Mouse (Mus musculus) urinary bladder, postnatal 25 days (tissue): ENCODE data around the gene Arhgap23.

Source experiments
- DNase-seq: peaks from one replicate; pipeline ENCODE4 v3.0.0; 2022; ENCODE audit warnings: low spot score

Gene Arhgap23

DNA sequence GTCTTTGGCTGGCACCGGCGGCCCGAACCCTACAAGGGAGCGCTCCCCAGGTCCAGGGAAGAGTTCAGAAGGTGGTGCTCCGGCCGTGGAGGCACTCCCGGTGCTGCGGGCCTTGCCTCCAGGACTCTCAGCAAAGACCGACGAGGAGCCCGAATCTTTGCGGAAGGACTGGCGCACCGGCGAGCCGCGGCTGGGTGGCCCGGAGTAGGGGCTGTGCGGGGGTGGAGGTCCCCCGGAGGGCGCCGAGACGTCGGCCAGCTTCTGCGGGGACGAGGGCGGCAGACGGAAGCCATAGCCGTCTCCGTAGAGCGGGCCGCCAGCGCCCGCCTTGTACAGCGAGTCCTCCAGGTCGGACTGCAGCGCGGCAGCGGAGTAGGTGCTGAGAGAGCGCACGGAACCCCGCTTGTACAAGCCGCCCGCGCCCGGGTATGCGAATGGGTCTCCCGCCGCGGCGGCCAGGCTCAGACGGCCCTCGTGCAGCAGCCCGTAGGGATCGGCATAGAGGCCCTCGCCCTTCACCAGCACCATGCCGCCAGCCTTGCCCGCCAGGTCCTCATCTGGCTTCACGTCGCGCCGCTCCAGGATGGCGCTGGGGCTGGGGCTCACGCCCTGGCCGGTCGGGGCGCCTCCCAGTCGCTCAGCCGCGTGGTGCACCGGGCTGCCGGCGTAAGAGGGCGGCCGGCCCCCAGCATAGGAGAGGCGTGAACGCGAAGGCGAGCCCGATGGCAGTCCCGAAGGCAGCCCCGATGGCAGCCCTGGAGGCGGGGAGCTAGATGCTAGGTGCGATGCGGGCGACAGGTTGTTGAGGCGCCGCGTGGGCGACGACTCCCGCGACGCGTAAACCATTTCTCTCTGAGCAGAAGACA lies 119.3 kb downstream of the Arhgap23 start:
- DNase-seq = no peak

DNA sequence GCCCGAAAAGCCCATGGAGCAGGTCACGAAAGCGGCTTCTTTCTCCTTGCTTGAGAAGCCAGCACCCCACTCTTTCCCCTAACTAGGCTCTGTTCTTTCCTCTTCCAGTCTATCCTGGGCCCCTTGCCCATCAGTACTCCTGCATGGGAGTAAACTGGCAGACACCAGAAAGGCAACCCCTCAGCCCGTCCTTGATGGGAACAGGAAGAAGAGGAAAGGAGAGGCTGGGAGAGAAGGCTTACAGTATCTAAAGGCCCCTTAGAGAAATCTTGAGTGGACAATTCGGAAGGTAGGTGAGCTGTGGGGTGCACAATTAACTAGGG lies 119.9 kb downstream of the Arhgap23 start:
- DNase-seq = no peak

DNA sequence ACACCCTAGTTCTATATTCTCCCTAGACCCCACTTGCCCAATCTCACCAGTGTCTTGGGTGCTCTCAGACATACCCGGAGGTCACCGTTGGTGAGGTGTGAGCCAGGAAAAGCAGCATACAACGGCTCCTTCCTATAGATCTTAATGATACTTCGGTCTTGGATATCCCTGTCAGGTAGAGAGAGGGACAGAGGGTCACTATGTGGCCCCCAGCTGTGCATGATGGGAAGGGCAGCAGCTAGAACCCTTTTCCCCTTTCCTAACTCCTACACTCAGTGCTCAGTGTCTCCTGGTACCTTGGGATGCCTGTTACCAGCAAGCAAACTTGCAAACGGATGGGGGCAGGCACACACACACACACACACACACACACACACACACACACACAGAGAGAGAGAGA lies 120.3 kb downstream of the Arhgap23 start:
- DNase-seq = no peak

DNA sequence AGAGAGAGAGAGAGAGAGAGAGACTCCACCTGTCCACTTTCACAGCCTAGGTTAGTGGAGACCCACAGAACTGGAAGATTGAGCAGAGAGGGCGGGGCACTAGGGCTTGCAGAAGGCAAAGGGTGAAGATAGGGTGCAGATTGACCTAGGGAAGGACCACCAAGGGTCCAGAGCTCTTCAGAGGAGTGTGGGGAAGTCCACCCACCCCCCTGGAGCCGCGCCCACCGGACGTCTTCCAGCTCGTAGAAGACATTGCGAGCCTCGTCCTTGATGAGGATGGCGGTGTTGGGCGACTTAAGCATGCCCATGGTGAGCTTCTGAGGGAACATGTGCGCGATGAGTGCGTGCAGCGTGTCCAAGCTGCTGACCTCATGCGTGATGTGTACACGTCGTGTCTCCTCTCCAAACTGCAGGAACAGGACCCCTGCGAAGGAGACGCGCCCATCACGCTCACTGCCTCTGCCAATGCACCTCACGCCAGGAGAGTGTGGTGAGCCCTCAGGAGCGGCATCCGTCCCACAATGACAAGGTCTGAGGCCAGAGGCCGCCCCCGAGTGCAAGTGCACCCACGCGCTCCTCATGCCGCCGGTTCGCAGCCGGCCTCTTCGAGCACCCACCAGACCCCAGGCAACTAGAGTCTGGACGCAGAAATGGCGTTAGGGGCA lies 120.9 kb downstream of the Arhgap23 start:
- no peak for DNase-seq

DNA sequence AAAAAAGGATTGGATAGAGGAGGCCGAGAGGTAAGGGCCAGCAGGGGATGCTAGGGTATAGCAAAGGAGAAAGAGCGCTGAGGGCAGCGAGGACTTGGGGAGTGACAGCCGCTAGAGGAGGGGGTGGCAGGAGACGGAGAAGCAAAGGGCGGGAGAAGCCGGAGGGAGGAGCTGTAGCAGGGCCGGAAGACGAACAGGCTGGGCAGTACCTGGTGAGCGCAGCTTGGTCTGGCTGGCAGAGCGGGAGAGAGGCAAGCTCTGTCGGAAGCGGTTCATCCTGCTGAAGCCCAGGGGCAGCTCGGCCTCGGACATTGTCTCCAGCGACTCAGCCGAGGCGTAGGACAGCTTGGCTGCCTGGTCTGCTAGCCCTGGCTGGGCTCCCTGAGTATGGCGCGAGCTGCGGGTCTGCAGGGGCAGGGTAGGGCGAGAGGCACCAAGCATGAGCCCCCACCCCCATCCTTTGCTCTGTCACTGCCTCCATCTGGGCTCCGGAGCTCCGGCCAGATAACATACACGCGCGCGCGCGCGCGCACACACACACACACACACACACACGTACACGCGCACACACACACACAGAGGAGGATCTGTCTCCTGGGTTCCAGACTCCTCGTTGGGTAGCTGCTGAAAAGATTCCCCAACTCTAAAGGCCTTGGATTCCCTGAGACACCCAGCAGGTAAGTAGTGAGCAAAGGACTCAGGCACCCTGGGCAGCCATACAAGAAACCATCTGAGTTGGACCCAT lies 121.7 kb downstream of the Arhgap23 start:
- DNase-seq = no peak

DNA sequence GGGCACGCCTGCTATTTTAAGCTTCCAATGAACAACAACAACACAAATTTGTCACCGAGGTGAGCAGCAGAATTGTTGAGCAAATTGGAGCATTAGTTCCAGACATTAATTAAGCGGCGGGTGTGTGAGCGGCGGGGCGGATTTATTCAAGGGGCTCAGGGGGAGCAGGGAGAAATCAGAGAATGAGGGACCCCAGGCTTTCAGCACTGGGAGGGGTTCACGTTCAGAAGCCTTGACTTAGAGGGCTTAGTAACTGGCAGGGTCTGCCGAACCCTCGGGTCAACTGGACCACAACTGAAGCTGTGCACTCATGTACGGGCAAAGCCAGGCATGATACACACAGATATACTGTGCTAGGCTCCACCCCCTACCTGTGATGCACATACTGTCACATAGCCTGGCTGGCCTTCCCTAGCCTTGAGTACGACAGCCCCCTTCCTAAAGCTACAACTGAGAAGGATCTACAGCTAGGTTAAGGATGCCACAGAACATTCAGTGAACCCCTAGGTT lies 122.3 kb downstream of the Arhgap23 start:
- DNase-seq = no peak

DNA sequence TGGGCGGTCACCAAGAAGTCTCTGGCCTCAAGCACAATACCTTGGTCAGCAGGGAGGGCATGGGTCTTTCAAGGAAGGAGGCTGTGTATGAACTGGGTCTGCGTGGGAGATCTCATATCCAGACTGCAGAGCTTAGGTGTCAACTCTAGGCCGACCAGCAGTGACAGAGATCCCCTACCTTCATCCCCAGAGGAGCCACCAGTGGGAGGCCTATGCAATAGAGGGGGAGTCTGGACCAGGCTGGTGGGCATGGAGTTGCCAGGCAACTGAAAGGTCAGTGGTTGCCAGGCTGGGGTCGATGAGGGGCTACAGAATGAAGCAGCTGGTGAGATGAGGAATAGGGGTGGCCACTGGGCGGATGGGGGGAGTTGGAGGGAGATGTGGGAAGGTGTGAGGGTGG lies 124.3 kb downstream of the Arhgap23 start:
- DNase-seq = no peak

DNA sequence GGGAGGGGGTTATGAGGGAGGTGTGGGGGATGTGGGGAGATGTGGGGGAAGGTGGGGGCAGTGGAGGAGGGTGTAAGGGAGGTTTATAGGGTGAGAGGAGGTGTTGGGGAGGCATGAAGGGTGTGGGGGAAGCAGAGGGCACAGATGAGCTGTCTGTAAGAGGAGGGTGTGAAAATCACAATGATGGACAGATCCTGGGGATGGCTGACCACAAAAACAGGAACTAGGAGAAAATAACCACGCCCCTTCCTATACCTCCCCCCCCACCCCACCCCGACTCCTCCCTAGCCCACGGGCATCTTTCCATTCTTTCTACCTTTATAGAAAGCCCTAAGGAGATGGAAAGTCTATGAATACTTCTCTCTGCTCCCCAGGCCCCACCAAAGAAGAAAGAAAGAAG lies 124.8 kb downstream of the Arhgap23 start:
- DNase-seq = no peak

DNA sequence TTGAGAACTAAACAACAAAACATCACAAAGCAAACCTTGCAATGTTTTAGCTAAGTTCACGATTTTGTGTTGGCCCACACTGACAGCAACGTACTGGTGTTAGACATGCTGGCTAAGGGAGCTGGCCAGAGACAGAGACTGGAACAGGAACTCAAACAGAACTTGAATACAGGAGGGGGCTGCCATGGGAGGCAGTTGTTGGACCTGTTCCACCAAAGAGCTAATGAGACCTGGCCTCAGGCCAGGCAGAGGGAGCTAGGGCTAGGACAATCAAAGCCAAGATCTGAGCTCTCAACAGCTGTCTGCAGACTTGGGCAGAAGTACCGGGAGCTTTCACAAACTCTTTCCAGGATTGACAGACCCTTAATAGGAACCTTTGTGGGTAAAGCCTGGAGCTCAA lies 125.3 kb downstream of the Arhgap23 start:
- DNase-seq = no peak

DNA sequence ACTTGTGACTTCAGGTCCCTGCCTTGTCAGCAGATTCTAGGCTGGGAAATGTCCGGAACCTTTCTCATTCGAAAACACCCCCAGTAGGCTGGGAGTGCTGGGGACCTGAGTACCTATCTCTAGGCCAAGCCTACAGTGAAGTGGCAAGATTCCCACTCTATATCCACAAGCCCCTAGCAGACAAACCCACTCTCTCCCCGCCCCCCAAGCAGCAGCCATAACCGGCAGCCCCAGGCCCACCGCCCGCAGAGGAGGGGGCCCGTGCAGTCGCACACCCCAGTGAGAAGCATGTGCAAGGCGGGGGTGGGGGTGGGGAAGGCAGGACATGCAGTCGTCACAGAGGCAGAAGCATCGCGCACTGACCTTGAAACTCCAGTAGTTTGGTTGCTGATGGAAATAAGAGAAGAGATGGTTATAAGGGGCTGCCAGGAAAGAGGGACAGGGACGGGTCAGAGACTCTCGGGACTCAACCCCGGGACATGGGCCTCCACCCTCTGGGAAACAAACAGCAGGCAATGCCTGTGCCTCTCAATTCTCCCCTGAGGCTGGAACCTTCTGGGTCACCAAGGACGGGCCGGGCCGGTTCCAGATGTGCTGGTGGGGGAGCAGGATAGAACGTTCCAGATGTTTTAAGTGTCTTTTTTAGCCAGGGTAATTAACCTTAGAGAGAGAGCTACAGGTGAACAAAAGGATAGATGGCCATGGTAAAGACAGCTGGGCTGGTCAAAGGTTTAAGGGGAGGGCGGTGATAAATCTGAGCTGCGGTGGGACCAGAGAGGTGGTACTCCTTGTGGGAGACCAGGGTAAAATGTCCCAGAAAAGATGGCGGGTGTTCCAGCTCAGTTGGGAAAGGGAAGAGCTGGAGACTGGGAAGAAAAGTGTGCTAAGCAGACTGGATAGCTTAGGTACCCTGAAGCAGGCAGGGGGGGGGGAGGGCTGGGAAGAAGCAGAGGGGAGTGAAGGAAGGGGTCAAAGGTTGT lies 127.1 kb downstream of the Arhgap23 start:
- no peak for DNase-seq

DNA sequence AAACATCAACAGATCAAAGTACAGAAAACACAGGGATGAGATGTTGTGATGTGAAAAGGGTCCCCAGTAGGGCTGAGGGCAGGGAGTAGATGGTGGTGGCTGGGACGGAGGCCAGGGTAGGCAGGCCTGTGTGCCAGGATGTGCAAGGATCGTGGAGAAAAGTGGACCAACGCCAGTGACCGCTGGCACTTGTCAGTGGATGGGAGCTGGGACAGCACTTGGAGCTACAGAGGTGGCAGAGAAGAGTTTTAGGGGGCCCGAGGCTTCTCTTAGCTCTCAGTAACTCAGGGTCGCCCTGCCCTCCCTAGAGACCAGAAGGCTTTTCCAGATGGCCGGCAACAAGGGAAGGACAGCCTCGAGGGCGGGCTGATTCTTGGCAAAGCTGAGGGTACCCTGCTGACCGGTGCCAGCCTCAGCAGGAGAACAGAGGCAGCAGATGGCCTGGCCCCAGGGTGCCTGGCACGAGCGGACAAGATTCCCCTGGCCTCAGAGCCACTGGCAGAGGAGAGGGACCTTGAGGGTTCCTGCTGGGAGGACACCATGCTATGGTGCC lies 127.9 kb downstream of the Arhgap23 start:
- DNase-seq = no peak

DNA sequence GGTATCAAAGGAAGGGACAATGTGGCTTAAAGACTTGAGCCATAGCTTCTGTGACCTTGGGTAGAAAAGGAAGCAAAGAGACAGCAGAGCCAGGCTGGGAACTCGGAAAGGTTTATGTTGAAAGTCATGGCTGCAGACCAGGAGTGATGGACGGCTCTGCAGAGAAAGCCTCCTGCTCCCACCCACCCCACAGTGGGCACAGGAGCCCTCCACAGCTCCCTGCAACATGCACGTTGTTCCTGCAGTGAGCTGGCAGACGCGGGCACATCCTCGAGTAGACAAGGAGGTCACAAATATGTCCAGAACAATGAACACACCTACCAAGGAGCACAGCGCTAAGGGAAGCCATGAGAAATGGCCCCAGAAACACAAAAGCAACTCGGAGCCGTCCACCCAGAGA lies 128.6 kb downstream of the Arhgap23 start:
- DNase-seq = no peak

DNA sequence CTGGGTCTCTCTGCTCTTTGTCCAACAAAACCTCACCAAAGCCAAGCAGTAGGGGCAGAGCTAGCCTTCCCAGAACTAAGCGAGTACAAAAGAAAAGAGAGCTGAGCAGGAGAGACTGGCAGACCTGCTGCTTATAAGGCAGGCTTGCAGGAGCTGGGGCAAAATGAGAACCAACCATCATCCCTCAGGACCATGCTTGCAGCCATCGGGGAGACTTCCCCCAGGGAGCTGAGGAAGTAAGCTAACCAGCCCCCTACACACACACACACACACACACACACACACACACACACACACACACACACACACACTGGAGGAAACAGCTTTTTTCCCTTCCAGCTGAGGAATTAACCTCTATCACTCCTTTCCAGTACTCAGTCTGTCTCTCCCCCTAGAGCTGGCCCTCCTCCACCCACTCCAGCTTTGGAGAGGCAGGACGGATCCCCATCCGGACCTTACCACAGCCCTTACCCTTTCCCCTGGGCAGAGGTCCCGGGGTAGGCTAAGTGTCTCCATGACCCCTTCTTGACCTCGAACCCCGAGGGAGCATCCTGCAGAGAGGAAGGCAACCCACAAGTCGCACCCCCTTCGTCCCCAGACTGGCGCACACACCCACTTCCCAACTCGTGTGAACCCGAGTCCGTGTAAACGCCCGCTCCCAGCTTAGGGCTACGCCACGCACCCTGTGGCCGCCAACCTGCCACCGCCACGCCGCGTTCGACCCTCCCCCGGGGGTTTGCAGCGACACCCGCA lies 130.7 kb downstream of the Arhgap23 start:
- DNase-seq = no peak

DNA sequence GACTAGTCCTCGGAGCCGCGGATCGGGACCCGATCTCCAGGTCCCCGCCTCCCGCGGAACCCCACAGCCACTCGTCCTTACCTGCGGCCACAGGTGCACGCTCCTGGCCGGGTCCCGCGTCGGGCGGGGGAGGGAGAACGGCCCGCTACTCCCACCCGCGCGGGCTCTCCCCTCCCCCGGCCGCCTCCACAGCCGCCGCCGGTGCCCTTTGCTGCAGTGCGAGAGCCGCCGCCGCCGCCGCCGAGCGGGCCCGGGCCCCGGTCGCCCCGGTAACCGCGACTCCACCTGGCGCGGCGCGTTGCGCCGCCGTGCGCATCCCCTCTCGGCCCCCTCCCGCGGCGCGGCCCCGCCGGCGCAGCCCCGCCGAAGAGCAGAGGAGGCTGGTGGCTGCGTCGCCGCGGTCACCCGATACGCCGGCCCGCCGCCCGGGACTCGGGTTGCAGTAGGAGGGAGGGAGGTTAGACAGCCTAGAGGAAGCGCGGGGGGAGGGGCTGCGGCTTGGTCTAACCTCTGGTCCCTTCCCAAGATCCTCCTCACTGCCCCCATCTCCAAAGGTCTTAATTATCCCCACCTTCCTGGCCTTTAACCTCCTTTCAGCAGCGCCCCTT lies 131.6 kb downstream of the Arhgap23 start:
- DNase-seq = no peak

DNA sequence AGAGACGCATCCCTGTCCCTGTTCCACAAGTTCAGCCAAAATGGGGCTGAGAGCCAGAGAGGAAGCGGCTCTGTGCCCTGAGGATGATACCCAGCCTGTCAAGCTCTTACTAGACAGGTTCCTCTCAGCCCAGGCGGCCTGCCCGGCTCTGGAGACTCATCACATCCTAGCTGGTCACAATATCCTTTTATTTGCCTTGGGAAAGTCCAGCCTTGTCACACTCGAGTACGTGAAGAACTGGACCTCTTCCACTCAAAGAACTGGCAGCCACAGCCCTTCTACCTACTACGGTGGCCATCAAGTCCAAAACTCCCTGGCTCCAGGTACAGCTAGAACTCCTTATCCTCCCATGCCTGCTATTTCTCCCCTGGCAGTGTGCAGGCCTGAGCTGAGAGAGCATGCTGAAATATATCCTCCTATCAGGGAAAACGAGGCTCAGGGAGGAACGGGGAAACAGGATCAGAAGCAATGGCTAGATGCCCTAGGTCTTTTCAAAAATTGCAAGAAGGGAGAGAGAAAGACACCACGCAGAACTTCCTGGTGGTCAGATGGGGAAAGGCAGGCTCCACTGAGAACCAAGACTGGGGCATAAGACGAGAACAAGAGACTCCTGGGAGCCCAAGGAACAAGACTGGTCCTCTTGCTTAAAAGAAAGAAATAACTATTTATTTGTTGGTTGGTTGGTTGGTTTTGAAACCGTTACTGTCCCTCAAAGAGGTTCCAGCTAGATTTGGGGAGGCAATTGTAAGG lies 132.8 kb downstream of the Arhgap23 start:
- DNase-seq = no peak

DNA sequence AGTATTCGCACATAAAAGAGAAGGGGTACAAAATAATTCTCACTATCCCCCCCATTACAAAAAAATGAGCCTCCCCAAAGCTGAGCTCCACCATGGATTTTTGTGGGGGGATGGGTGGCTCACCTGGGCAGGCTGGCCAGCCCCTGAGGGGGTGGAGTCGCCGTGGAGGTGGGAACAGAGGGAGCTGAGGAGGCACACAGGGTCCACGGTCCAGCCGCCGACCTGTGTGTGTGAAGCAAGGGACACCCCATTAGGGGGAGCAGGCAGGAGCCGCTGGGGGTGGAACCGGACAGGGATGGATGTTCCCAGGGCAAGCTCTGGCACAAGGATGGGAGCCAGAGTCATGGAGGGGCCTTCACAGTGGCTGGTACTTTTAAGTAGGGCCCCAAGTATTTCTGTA lies 133.4 kb downstream of the Arhgap23 start:
- DNase-seq = no peak
